Mouse (Mus musculus) myocyte (in vitro differentiated cells): Measurements from ENCODE around the gene Car3.

Experiments
- POLR2A ChIP-seq: IDR thresholded peaks from one replicate; pipeline ENCODE4 v1.6.1; 2011; ENCODE audit warnings: low read depth, mild to moderate bottlenecking, control low read depth, moderate library complexity; ENCODE audit not compliant: insufficient read length
- TCF12 ChIP-seq: IDR thresholded peaks from one replicate; pipeline ENCODE4 v1.6.1; 2011; ENCODE audit warnings: mild to moderate bottlenecking, control low read depth; ENCODE audit not compliant: poor library complexity, insufficient read depth, severe bottlenecking
- TCF3 ChIP-seq: IDR thresholded peaks from one replicate; pipeline ENCODE4 v1.6.1; 2011; ENCODE audit warnings: low read depth, control low read depth; ENCODE audit not compliant: insufficient read length

DNA sequence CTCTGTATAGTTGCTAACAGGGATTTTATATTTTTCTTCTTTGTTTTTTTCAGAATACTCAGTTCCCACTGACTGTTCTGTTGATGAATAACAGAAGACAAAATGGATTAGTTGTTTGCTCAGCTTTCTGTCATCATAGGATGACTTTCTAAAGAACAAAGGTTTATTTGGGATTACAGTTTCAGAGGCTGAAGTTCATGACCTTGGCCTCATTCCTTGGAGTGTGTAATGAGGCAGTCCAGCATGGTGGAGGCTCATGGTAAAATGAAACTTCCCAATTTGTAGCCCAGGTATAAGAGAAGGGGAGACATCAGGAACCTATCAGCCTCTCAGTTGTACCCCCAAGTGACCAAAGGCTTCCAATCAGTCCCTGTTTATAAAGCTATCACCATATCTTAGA lies 34.4 kb upstream of the Car3 start:
- TF ChIP-seq POLR2A = no peak
- no peak for TF ChIP-seq TCF12
- no peak for TF ChIP-seq TCF3
